Mouse (Mus musculus) MEL (cell line): ENCODE measurements around the gene Etfa. TPM values are rescaled to one million over a fixed set of nuclear protein-coding genes. Genes with fewer than 3 reads are reported as not detected.

ENCODE experiments used
- DNase-seq: peaks from one replicate; pipeline ENCODE4 v3.0.0; 2011; ENCODE audit warnings: low read depth, low spot score
- H3K27ac ChIP-seq: 2 replicates; pipeline ENCODE4 v1.5.1; 2012; ENCODE audit warnings: low read depth, mild to moderate bottlenecking, control low read depth, low read length, moderate library complexity; ENCODE audit not compliant: control insufficient read depth
- H3K27me3 ChIP-seq, 2 experiments: fragments of 150-350 bp in 1 of 2; sonication (generic) in 1 of 2; 2 replicates each; pipeline ENCODE4 v1.6.1; 2012; ENCODE audit warnings: low read length in 2 of 2, mild to moderate bottlenecking in 2 of 2, improper control_type of control experiment in 1 of 2, moderate library complexity in 1 of 2; ENCODE audit not compliant: insufficient read depth in 2 of 2, control insufficient read depth in 1 of 2
- H3K36me3 ChIP-seq, 2 experiments: 2 replicates each; pipeline ENCODE4 v1.6.1; 2012 to 2014; ENCODE audit warnings: low read length in 2 of 2, improper control_type of control experiment in 1 of 2, inconsistent platforms in 1 of 2, mild to moderate bottlenecking in 1 of 2; ENCODE audit not compliant: insufficient read depth in 2 of 2, control insufficient read depth in 1 of 2
- H3K4me1 ChIP-seq, 2 experiments: fragments of 150-350 bp in 1 of 2; sonication (generic) in 1 of 2; 2 replicates each; pipeline ENCODE4 v1.6.1; 2012; ENCODE audit warnings: low read length in 2 of 2, improper control_type of control experiment in 1 of 2, mild to moderate bottlenecking in 1 of 2; ENCODE audit not compliant: insufficient read depth in 2 of 2, control insufficient read depth in 1 of 2
- H3K4me3 ChIP-seq, 2 experiments: fragments of 150-350 bp in 1 of 2; sonication (generic) in 1 of 2; 2 replicates each; pipeline ENCODE4 v1.5.1; 2012; ENCODE audit warnings: low read depth in 2 of 2, low read length in 2 of 2, mild to moderate bottlenecking in 2 of 2, moderate library complexity in 2 of 2, control low read depth in 1 of 2, improper control_type of control experiment in 1 of 2; ENCODE audit not compliant: control insufficient read depth in 1 of 2, insufficient read depth in 1 of 2
- H3K79me2 ChIP-seq: 2 replicates; pipeline ENCODE4 v1.6.1; 2012; ENCODE audit warnings: mild to moderate bottlenecking, low read length, moderate library complexity; ENCODE audit not compliant: control insufficient read depth, poor library complexity, insufficient read depth
- H3K9ac ChIP-seq: 2 replicates; pipeline ENCODE4 v1.6.1; 2012; ENCODE audit warnings: low read depth, mild to moderate bottlenecking, control low read depth, low read length, moderate library complexity; ENCODE audit not compliant: control insufficient read depth, poor library complexity, severe bottlenecking
- H3K9me3 ChIP-seq: fragments of 150-350 bp; sonication (generic); replicated peaks from 2 replicates; pipeline ENCODE4 v1.6.1; 2012; ENCODE audit warnings: mild to moderate bottlenecking, low read length, improper control_type of control experiment, moderate library complexity; ENCODE audit not compliant: insufficient read depth
- BHLHE40 ChIP-seq: IDR thresholded peaks from 2 replicates; pipeline ENCODE4 v1.6.1; 2012; ENCODE audit warnings: low read depth, mild to moderate bottlenecking, inconsistent platforms, low read length, improper control_type of control experiment, borderline replicate concordance
- CHD1 ChIP-seq: IDR thresholded peaks from 2 replicates; pipeline ENCODE4 v1.6.1; 2012; ENCODE audit warnings: low read depth, mild to moderate bottlenecking, inconsistent platforms, low read length, improper control_type of control experiment
- CTCF ChIP-seq, 3 experiments: IDR thresholded peaks in 2 of 3; conservative IDR thresholded peaks in 1 of 3; 2 replicates each; pipeline ENCODE4 v1.5.1; 2011 to 2012; ENCODE audit warnings: low read length in 3 of 3, low read depth in 2 of 3, mild to moderate bottlenecking in 2 of 3, improper control_type of control experiment in 1 of 3, inconsistent platforms in 1 of 3, mixed read lengths in 1 of 3, moderate library complexity in 1 of 3; ENCODE audit not compliant: control insufficient read depth in 1 of 3, insufficient read depth in 1 of 3, poor library complexity in 1 of 3, severe bottlenecking in 1 of 3
- E2F4 ChIP-seq: IDR thresholded peaks from 2 replicates; pipeline ENCODE4 v1.6.1; 2011; ENCODE audit warnings: low read depth, low read length, improper control_type of control experiment, borderline replicate concordance
- ELF1 ChIP-seq: IDR thresholded peaks from 2 replicates; pipeline ENCODE4 v1.6.1; 2014; ENCODE audit warnings: low read depth, mild to moderate bottlenecking, inconsistent platforms, low read length, improper control_type of control experiment, moderate library complexity
- EP300 ChIP-seq, 2 experiments: IDR thresholded peaks; 2 replicates each; pipeline ENCODE4 v1.6.1; 2011; ENCODE audit warnings: improper control_type of control experiment in 2 of 2, low read length in 2 of 2, low read depth in 1 of 2, mild to moderate bottlenecking in 1 of 2
- ETS1 ChIP-seq: IDR thresholded peaks from 2 replicates; pipeline ENCODE4 v1.6.1; 2012; ENCODE audit warnings: low read depth, mild to moderate bottlenecking, inconsistent platforms, low read length, improper control_type of control experiment, moderate library complexity
- GATA1 ChIP-seq: IDR thresholded peaks from 2 replicates; pipeline ENCODE4 v1.6.1; 2011; ENCODE audit warnings: low read depth, low read length, improper control_type of control experiment
- JUND ChIP-seq: IDR thresholded peaks from 2 replicates; pipeline ENCODE4 v1.6.1; 2011; ENCODE audit warnings: low read depth, mild to moderate bottlenecking, improper control_type of control experiment, low read length
- KAT2A ChIP-seq: conservative IDR thresholded peaks from 2 replicates; pipeline ENCODE4 v1.6.1; 2012; ENCODE audit warnings: low read depth, low read length, improper control_type of control experiment, inconsistent platforms
- MAFK ChIP-seq: IDR thresholded peaks from 2 replicates; pipeline ENCODE4 v1.6.1; 2011; ENCODE audit warnings: low read depth, mild to moderate bottlenecking, low read length, improper control_type of control experiment, borderline replicate concordance
- MAZ ChIP-seq: IDR thresholded peaks from 2 replicates; pipeline ENCODE4 v1.6.1; 2012; ENCODE audit warnings: low read depth, mild to moderate bottlenecking, inconsistent platforms, low read length, improper control_type of control experiment
- MEF2A ChIP-seq: IDR thresholded peaks from 2 replicates; pipeline ENCODE4 v1.6.1; 2014; ENCODE audit warnings: low read depth, mild to moderate bottlenecking, inconsistent platforms, low read length, improper control_type of control experiment; ENCODE audit not compliant: poor library complexity, insufficient replicate concordance, severe bottlenecking; ENCODE audit errors: extremely low read depth
- MXI1 ChIP-seq: IDR thresholded peaks from 2 replicates; pipeline ENCODE4 v1.6.1; 2011; ENCODE audit warnings: mild to moderate bottlenecking, low read depth, low read length, improper control_type of control experiment
- MYC ChIP-seq: IDR thresholded peaks from 2 replicates; pipeline ENCODE4 v1.6.1; 2011; ENCODE audit warnings: low read depth, mild to moderate bottlenecking, low read length, improper control_type of control experiment, moderate library complexity
- NELFE ChIP-seq: IDR thresholded peaks from 2 replicates; pipeline ENCODE4 v1.6.1; 2011; ENCODE audit warnings: low read depth, low read length, improper control_type of control experiment
- NRF1 ChIP-seq: IDR thresholded peaks from 2 replicates; pipeline ENCODE4 v1.6.1; 2014; ENCODE audit warnings: low read depth, mild to moderate bottlenecking, inconsistent platforms, low read length, improper control_type of control experiment, moderate library complexity; ENCODE audit not compliant: poor library complexity, insufficient read depth, severe bottlenecking
- POLR2A ChIP-seq, 2 experiments: IDR thresholded peaks; 2 replicates each; pipeline ENCODE4 v1.6.1; 2011 to 2012; ENCODE audit warnings: low read length in 2 of 2, mild to moderate bottlenecking in 2 of 2, control low read depth in 1 of 2, improper control_type of control experiment in 1 of 2, low read depth in 1 of 2, moderate library complexity in 1 of 2; ENCODE audit not compliant: control insufficient read depth in 1 of 2, insufficient read depth in 1 of 2, poor library complexity in 1 of 2
- RAD21 ChIP-seq: IDR thresholded peaks from 2 replicates; pipeline ENCODE4 v1.6.1; 2011; ENCODE audit warnings: mild to moderate bottlenecking, low read depth, low read length, improper control_type of control experiment
- RCOR1 ChIP-seq: IDR thresholded peaks from 2 replicates; pipeline ENCODE4 v1.6.1; 2012; ENCODE audit warnings: low read depth, mild to moderate bottlenecking, inconsistent platforms, low read length, improper control_type of control experiment
- SIN3A ChIP-seq: IDR thresholded peaks from 2 replicates; pipeline ENCODE4 v1.6.1; 2012; ENCODE audit warnings: low read length, improper control_type of control experiment, inconsistent platforms
- SMC3 ChIP-seq: IDR thresholded peaks from 2 replicates; pipeline ENCODE4 v1.6.1; 2011; ENCODE audit warnings: low read depth, low read length, improper control_type of control experiment
- TAL1 ChIP-seq: IDR thresholded peaks from 2 replicates; pipeline ENCODE4 v1.6.1; 2012; ENCODE audit warnings: mild to moderate bottlenecking, inconsistent platforms, low read length, moderate library complexity, mixed read lengths
- UBTF ChIP-seq: IDR thresholded peaks from 2 replicates; pipeline ENCODE4 v1.6.1; 2012; ENCODE audit warnings: low read depth, mild to moderate bottlenecking, inconsistent platforms, low read length, improper control_type of control experiment, moderate library complexity, borderline replicate concordance; ENCODE audit not compliant: insufficient read depth
- USF2 ChIP-seq, 2 experiments: IDR thresholded peaks; 2 replicates each; pipeline ENCODE4 v1.6.1; 2011 to 2012; ENCODE audit warnings: improper control_type of control experiment in 2 of 2, low read length in 2 of 2, borderline replicate concordance in 1 of 2, inconsistent platforms in 1 of 2, low read depth in 1 of 2, mild to moderate bottlenecking in 1 of 2; ENCODE audit not compliant: insufficient read depth in 1 of 2
- ZC3H11A ChIP-seq: IDR thresholded peaks from 2 replicates; pipeline ENCODE4 v1.6.1; 2012; ENCODE audit warnings: low read depth, mild to moderate bottlenecking, inconsistent platforms, low read length, improper control_type of control experiment
- ZKSCAN1 ChIP-seq: IDR thresholded peaks from 2 replicates; pipeline ENCODE4 v1.6.1; 2012; ENCODE audit warnings: low read depth, mild to moderate bottlenecking, inconsistent platforms, low read length, improper control_type of control experiment, moderate library complexity
- polyA plus RNA-seq, 2 experiments: library from polyadenylated mRNA; stranded (reverse) in 1 of 2; unstranded in 1 of 2; fragments of >175 nt in 1 of 2; fragments of >200 nt in 1 of 2; gene quantifications; 2 replicates each; pipeline versions ENCODE4 v1.2.1 to v1.2.4; 2012; ENCODE audit warnings: low replicate concordance in 2 of 2, low read depth in 1 of 2; ENCODE audit not compliant: insufficient read length in 2 of 2, insufficient read depth in 1 of 2, missing spikeins in 1 of 2
- total RNA-seq: library from RNA; depleted of rRNA; stranded (reverse); fragments of 300-350 nt; gene quantifications from 2 replicates; pipeline ENCODE4 v1.2.3, GENCODE M21; 2012

Etfa gene
- total and polyA plus RNA-seq, 3 experiments = 37.5 to 126 TPM; not detected in 1

DNA sequence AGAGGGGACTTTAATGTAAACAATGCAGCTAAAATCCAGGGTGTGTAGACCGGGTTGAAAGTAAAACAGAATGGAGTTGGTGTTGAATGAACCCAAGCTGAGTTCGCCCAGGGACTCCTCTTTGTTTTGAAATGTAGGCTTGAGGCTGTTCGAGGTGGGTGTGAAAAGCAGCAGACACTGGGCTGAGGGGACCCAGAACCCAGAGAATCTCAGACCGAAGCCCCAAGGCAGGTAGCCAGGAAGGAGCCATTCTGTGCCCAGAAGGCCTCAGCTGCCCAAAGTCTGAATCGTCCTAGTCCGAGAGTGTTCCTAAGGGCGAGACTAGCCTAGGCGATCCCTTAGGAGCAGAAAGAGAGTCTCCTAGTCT, 31.3 kb upstream of the Etfa start:
- no peak for TF ChIP-seq MYC
- no peak for TF ChIP-seq NRF1
- no peak for TF ChIP-seq BHLHE40
- TF ChIP-seq SMC3 = no peak
- TF ChIP-seq JUND = no peak
- TF ChIP-seq RAD21 = no peak
- no peak for TF ChIP-seq MEF2A
- TF ChIP-seq KAT2A = no peak
- no peak for TF ChIP-seq TAL1
- TF ChIP-seq ETS1 = no peak
- no peak for TF ChIP-seq MXI1
- TF ChIP-seq MAFK = no peak
- no peak for TF ChIP-seq ELF1
- no peak for TF ChIP-seq NELFE
- no peak for TF ChIP-seq UBTF
- no peaks in the 10 kb centered on the region for H3K27me3 ChIP-seq

DNA sequence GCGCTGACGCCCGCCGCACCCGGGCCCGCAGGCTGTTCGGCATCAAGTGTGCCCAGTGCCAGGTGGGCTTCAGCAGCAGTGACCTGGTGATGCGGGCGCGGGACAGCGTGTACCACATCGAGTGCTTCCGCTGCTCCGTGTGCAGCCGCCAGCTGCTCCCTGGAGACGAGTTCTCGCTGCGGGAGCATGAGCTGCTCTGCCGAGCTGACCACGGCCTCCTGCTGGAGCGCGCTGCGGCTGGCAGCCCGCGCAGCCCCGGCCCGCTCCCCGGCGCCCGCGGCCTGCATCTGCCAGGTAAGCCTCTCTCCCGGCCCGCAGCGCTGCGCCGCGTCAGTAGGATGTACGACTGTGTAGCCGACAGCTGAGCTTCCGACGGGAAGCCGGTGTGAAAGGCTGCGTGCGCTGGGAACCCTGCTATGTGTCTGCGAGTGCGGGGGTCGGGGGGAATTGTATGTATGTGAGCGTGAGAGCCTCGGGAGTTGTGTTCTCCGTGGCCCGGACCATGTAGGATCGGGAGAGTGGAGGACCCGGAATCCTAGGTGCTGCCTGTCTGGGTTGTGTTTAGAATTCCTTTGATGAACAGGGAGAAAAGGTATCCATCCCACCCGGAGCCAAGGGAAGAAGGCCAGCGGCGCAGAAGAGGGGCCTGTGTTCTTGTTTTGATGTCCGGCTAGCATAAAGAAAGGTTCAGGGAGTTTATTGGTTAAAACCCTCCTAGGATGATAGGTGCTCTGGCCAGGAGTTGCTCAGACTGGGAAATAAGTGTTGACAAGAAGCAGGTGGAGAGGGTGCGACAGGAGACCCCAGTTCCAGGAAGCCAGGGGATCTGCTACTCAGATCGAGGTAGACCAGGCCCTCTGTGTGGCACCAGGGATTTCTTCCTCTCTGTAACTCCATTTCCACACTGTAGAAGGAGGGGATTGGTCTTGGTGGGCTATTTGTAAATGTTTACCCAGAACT, 30.6 kb upstream of the Etfa start:
- H3K9me3 ChIP-seq = no peaks in the 10 kb centered on the region
- H3K4me3 ChIP-seq = no peak overlapping the region
- no peaks in the 10 kb centered on the region for H3K36me3 ChIP-seq
- no peaks in the 10 kb centered on the region for H3K27me3 ChIP-seq
- no peaks in the 10 kb centered on the region for H3K4me1 ChIP-seq
- no peak overlapping the region for H3K27ac ChIP-seq
- no peaks in the 10 kb centered on the region for H3K79me2 ChIP-seq
- DNase-seq = no peak
- H3K9ac ChIP-seq = no peak overlapping the region
- TF ChIP-seq EP300 (IDR thresholded peaks at IDR 0.05; ENCODE audit: low read depth in 1 of 2, low read length in 2 of 2) = no peak
- TF ChIP-seq POLR2A (IDR thresholded peaks at IDR 0.05; ENCODE audit: control insufficient read depth in 1 of 2, insufficient read depth in 1 of 2, low read depth in 1 of 2, low read length in 2 of 2, poor library complexity in 1 of 2) = no peak
- no peak for TF ChIP-seq KAT2A
- no peak for TF ChIP-seq USF2 (IDR thresholded peaks at IDR 0.05; ENCODE audit: borderline replicate concordance in 1 of 2, insufficient read depth in 1 of 2, low read depth in 1 of 2, low read length in 2 of 2)
- TF ChIP-seq E2F4 = no peak
- no peak for TF ChIP-seq ZC3H11A
- TF ChIP-seq CTCF (IDR thresholded peaks at IDR 0.05 in 2 of 3, conservative IDR thresholded peaks at IDR 0.05 in 1 of 3; ENCODE audit: control insufficient read depth in 1 of 3, insufficient read depth in 1 of 3, low read depth in 2 of 3, low read length in 3 of 3, poor library complexity in 1 of 3, severe bottlenecking in 1 of 3) = no peak
- no peak for TF ChIP-seq MYC
- TF ChIP-seq SIN3A = no peak
- TF ChIP-seq MAFK = no peak
- TF ChIP-seq ELF1 = no peak
- no peak for TF ChIP-seq RCOR1
- TF ChIP-seq MAZ = no peak
- no peak for TF ChIP-seq CHD1
- no peak for TF ChIP-seq MEF2A
- no peak for TF ChIP-seq GATA1
- no peak for TF ChIP-seq ZKSCAN1
- TF ChIP-seq, all 39 proteins: peak for 0

More for the DNA sequence above, 31.3 kb upstream of the Etfa start:
- no peak overlapping the region for H3K27ac ChIP-seq
- H3K4me1 ChIP-seq = no peaks in the 10 kb centered on the region
- H3K9ac ChIP-seq = no peak overlapping the region
- H3K79me2 ChIP-seq = no peaks in the 10 kb centered on the region
- H3K9me3 ChIP-seq = no peaks in the 10 kb centered on the region
- no peak overlapping the region for H3K4me3 ChIP-seq
- no peaks in the 10 kb centered on the region for H3K36me3 ChIP-seq
- no peak for DNase-seq
